Mouse (Mus musculus): ENCODE measurements around the gene A730009L09Rik.

A730009L09Rik gene

GRCm38 (mm10) chr16:84514821-84515220, at the start of gene A730009L09Rik:
Gene A730009L09Rik (plus strand): TSS chr16:84515121.
- no peak for DNase-seq (ENCODE audit: low spot score in 2 of 2)

DNA sequence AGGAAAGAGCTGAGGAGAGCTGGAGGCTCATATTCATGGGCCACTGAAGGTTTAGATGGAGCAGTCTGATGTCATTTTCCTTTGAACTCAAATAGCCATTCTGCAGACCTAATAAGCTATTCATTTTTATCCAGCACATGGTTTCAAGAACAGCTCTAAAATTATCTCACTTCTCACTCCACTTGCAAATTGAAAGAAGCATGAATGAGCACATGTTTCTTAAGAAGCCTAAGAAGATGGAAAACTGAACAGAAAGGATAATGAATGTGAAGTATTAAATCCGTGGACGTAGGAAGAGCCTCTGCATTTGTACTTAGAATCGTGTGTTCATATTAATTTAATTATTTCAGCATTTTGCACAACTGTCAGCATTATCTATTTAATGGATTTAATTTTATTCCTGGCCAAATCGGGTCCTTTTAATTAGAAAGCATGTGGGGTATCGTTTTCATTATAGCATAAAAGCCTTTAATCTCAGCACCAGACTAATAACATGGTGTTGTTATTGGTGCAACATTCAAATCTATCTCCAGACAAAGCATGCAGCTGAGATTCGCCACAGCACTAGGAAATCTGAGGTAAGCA, 49.2 kb upstream of the A730009L09Rik start:
- DNase-seq (ENCODE audit: low spot score in 2 of 2) = no peak

DNA sequence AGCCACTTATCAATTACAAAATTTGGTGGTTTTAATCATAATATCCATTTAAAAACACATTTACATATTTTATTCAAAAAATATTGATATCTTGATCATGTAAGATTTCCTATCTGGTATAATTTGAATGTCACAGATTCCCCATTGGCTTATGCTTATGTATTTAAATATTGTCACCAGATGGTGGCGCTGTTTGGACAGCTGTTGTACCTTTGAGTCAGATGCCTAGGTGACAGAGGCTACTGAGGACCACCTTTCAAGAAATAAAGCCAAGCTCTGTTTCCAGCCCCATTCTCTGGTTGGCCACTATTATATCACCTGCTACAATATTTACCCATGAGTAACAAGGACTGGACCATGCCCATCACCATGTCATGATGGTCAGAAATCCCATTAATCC, 46.0 kb upstream of the A730009L09Rik start:
- DNase-seq (ENCODE audit: low spot score in 2 of 2) = no peak

GRCm38 (mm10) chr16:84469994-84470393, 44.9 kb upstream of the A730009L09Rik start:
- no peak for DNase-seq (ENCODE audit: low spot score in 2 of 2)

- no peak for DNase-seq (ENCODE audit: low spot score in 2 of 2)
These were observed 41.5 kb upstream of the A730009L09Rik start for GRCm38 (mm10) chr16:84473406-84473805.

DNA sequence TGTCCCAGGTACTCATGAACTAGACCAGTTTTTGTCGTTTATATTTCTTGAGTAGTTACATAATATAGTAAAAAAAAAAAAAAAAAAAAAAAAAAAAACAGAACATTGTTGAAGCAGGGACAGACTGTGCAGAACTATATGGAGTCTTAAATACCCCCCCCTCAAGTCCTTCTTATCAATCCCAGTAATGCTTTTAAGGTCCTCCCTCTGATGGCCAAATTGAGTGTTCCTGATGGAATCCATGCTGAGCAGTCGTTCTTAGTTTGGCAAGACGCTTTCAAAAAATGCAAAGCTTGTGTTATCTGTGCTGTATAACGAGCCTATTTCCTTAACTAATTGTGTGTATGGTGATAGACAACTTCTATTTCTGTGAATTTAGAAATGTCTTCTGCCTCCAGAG, 40.2 kb upstream of the A730009L09Rik start:
- no peak for DNase-seq (ENCODE audit: low spot score in 2 of 2)

- no peak for DNase-seq (ENCODE audit: low spot score in 2 of 2)
These were observed 38.0 kb upstream of the A730009L09Rik start for GRCm38 (mm10) chr16:84476948-84477347.

GRCm38 (mm10) chr16:84477528-84477927, 37.4 kb upstream of the A730009L09Rik start:
- no peak for DNase-seq (ENCODE audit: low spot score in 2 of 2)

GRCm38 (mm10) chr16:84477952-84478351, 37.0 kb upstream of the A730009L09Rik start:
- DNase-seq (ENCODE audit: low spot score in 2 of 2) = no peak

DNA sequence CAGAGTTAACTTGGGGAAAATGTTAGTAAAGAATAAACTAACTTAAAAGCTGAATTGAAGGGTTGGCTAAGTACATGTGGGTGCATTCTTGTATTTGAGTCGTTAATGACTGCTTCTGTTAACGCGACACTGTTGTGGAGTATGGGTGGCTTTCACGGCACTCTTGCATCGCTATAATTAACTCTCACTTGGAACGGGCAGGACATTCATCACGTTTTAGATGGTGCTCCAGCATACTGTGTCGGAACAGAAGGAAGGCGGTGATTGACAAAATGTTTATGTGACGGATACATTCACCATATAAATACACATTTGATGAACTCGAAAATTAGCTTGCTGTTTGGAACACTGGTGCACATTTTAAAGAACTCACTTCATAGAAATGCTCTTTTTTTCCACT, 29.0 kb upstream of the A730009L09Rik start:
- DNase-seq (ENCODE audit: low spot score in 2 of 2) = peak in 1 of 2 experiments; percentile 25

DNA sequence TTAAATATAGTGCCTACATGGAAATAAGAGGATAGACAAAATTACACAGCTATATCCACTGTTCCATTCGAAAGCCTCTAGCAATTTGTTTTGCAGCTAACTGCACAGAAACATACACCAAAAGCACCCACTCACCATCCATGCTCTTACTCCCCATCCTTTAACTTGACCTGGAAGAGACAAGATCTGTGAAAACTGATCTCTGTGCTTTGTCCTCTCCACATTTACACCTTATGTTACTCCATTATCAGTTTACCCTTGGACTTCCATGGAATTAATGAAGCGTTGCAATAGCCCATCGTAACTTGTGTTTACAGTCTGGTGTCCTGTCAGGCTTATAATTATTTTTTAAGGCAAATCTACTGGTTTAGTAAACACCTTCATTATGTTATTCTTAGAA, 20.1 kb upstream of the A730009L09Rik start:
- DNase-seq (ENCODE audit: low spot score in 2 of 2) = no peak

DNA sequence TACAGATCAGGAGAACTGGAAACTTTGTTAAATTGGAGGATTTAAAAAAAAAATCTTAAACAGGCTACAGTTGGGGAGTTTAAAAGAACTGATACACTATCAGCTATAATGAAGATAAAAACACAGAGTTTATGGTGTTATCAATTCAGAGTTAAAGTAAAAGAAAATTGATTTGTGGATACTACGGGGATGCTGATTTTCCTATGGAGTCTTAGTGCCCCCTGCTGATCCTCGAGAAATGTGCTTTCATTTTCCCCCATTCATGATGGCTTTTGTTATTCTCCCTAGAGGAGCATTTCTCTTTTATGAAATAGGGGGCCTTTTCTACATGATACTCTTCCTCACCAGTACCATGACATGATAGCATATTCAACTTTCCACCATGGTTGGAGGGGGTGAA, 19.5 kb upstream of the A730009L09Rik start:
- peak; percentile 55 to 72 for DNase-seq (ENCODE audit: low spot score in 2 of 2)

- no peak for DNase-seq (ENCODE audit: low spot score in 2 of 2)
These were observed 7.2 kb upstream of the A730009L09Rik start for GRCm38 (mm10) chr16:84507681-84508080.

GRCm38 (mm10) chr16:84521975-84522635, 7.2 kb downstream of the A730009L09Rik start:
- no peak for DNase-seq (ENCODE audit: low spot score in 2 of 2)

GRCm38 (mm10) chr16:84523061-84523460, 8.1 kb downstream of the A730009L09Rik start:
- DNase-seq (ENCODE audit: low spot score in 2 of 2) = no peak

DNA sequence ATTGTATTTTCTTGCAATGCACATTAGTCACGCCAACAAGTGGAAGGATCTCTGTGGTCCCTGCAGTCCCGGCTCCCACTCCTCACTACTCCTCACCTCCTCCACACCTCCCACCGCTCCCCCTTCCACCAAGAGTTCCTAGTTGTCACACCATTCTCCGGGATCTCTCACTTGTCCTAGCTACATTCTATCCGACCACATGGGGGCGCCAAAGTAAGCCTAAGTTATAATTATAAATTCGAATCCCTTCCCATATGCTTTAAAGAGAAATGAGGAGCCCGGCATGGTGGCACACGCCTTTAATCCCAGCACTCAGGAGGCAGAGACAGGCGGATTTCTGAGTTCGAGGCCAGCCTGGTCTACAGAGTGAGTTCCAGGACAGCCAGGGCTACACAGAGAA, 12.5 kb downstream of the A730009L09Rik start:
- DNase-seq (ENCODE audit: low spot score in 2 of 2) = peak in 1 of 2 experiments; percentile 42

GRCm38 (mm10) chr16:84532803-84533202, 17.9 kb downstream of the A730009L09Rik start:
- DNase-seq (ENCODE audit: low spot score in 2 of 2) = no peak

GRCm38 (mm10) chr16:84546059-84546458, 31.1 kb downstream of the A730009L09Rik start:
- DNase-seq (ENCODE audit: low spot score in 2 of 2) = no peak

DNA sequence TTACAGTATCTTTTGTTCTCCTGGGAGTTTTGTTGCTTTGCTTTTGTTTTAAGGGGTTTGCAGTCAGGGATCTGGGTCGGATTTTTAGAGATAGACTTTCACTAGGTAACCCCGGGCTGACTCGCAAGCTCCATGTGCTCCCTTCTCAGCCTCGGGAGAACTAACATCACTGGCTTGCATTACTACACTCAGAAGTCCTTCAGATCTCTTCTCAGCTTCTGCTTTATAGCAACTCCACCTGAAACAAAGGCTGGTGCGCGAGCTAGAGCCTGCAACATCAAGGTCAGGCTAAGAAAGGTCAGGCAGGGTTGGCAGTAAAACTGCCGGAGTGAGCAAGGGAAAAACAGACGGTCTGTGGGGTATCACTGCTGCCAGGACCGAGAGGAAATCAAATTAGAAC, 34.2 kb downstream of the A730009L09Rik start:
- DNase-seq (ENCODE audit: low spot score in 2 of 2) = no peak

- no peak for DNase-seq (ENCODE audit: low spot score in 2 of 2)
These were observed 35.5 kb downstream of the A730009L09Rik start for GRCm38 (mm10) chr16:84550445-84550844.

DNA sequence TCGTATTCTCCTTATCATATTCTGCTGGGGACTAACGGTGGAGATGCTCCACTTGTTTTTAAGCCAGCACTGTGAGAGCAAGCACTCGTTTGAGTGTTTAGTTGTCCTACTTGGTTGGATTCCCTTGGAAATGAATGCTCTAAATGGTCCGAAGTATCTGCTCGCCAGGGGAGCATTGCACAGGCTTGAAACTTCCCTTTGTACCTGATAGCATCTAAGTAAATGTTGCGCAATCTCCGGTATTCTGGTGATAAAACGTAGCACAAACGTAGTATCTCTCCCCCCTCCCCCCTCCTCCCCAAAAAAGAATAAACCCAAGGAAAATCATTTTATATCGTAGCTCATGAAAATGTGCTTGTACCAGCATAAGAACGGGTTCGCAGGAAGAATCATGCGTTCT, 39.1 kb downstream of the A730009L09Rik start:
- DNase-seq (ENCODE audit: low spot score in 2 of 2) = no peak

DNA sequence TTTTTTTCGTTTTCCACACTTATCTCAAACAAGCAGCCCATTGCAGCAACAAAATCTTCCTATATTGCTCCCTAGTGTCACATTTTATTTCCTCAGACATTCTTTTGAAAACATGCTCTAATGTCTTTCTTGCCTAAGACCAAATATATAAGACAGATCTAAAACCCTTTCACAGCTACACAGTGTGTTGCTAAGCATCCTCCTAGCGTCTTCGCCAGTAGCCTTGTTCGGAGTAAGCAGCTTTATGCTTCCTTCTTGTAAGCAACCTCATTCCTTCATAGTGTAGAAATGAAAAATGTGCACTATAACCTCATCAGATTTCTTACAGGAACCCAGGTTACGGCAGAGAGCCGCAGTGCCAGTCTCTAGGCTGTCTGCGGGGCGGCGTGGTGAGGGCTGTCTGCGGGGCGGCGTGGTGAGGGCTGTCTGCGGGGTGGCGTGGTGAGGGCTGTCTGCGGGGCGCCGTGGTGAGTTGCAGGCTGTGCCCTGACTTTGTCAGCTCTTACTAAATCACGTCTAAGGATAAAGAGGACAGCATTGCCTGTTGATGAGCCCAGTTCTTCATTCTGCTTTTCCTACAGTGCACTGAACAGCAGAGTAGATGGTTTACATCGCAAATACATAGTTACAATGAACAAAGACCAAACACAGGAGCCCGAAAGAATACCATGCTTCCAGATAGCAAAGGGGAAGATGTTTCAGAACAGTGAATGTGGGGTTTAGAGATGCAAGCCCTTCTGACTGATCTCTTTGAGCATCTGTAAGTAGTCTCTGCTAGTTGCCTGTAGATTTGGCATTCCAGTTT, 43.4 kb downstream of the A730009L09Rik start:
- peak; percentile 21 to 34 for DNase-seq (ENCODE audit: low spot score in 2 of 2)

Data from right cerebral cortex, postnatal 10 days (tissue).